Mouse (Mus musculus) right cerebral cortex, postnatal 4 days (tissue): ENCODE results near the gene Ndufaf7.

ENCODE experiments used
- DNase-seq: peaks from one replicate; pipeline ENCODE4 v3.0.0-alpha.2; 2022

Gene Ndufaf7

DNA sequence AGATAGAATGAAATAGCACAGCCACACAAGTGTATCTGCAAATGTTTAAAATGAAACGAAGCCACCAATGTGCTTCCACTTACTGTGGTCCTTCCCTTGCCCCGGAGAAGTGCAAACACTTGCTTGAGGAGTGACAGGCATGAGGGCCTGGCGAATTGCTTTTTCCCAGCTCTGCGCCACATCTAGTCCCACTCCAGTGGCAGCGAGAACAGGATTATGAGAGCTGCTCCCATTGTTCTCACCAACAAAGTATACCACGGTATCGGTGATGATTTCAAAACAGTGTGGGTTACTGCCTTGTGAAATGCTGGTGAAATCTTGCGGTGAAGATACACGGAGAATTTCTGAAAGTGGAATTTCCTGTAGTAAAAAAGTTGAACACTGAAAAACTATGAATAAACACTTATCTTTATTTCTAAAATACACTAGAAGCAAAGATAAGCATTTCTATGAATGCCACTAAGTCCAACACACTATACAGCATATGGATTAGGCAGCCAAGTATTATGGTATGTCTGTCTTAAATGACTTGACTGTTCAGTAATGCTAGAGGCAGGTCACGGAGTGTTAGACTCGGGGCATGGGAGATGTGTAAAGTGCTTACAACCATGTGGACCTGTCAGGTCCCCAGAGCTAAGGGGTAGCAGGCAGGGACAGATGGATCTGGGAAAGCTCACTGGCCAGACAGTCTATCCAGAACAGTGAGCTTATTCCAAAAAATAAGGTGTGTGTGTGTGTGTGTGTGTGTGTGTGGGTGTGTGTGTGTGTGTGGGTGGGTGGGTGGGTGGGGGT lies 29.4 kb downstream of the Ndufaf7 start:
- DNase-seq, result no peak

DNA sequence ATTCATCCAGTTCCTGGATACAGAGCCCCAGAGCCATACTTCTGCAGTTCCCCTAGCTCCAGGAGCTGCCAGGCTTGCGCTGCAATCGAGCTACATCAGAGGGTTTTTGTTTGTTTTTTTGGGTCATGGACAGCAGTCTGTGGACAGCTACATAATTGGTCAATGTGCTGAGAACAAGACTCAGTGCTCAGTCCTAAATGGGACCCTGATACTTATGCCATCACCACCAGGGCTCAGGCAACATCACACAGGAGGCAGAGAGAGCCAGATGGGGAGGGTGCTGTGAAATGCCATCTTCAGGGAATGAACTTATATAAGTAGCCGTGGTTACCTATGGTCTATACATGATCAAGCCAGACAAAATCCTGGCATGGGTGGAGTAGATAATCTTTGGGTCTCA lies 31.6 kb downstream of the Ndufaf7 start:
- no peak for DNase-seq

DNA sequence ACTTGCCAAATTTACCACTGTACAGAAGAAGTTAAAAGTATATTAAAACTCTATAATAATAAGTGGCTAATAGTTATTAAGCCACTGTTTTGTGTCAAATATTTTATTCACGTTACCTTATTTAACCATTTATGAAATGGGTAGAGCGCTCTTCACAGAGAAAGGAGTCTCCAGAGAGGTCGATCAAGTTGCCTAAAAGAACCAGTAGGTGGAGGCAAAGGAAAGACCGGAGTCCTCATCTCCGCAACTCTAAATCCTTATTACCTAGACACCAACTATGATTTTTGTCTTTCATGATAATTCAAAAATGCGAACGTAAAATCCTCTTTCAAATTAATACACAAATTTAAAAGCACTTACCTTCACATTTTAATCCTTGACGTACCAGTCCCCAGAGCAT lies 46.2 kb downstream of the Ndufaf7 start:
- no peak for DNase-seq

DNA sequence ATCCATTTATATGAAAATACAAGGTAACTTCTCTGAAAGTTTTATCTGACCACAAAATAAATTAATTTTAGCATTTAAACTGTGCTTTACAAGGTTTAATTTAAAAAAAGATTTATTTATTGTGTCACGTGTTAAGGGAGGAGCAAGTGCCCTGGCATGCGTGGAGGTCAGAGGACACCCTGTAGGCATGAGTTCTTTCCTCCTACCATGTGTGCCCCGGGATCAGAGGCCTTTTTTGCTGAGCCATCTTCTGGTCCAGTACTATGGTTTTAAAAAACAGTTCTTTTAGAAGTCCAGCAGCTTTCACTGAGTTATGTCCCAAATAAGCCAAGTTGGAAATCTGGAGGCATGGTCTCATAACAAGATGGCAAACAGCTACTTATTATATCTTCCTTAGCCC lies 46.8 kb downstream of the Ndufaf7 start:
- no peak for DNase-seq

DNA sequence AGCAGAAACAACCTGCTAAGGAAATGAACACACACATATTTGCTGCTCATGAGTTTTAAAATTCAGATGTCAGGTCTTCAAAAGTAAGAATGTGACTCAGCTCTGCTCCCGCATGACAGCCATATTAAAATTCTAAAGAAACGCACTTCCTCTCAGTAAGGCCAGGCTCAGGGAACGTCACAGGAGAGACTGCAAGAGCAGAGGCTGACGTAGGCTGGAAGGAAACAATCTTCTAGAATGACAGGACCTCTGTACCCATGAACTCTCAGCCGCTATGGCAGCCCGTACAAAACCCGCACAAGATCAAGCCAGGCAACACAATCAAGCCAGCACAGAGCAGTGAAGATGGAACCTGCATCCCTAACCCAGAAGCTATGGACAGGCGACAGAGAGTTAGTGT lies 52.1 kb downstream of the Ndufaf7 start:
- no peak for DNase-seq

DNA sequence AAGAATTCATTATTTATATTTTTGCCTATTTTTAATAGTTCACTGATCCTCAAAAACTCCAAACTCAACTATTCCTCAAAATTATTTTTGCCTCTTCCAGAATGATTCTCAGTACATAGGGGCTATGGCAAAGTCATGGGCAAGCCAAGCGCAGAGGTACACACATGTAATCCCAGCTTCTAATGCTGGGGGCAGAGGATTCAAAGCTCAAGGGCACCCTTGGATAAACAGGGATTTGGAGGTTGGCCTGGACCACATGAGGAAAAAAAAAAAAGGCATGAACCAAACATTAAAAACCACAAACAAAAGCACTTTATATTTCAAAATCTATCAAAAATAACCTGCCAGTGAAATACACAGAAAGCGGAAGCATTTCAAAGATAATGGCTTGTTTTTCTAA lies 54.6 kb downstream of the Ndufaf7 start:
- DNase-seq, result no peak

DNA sequence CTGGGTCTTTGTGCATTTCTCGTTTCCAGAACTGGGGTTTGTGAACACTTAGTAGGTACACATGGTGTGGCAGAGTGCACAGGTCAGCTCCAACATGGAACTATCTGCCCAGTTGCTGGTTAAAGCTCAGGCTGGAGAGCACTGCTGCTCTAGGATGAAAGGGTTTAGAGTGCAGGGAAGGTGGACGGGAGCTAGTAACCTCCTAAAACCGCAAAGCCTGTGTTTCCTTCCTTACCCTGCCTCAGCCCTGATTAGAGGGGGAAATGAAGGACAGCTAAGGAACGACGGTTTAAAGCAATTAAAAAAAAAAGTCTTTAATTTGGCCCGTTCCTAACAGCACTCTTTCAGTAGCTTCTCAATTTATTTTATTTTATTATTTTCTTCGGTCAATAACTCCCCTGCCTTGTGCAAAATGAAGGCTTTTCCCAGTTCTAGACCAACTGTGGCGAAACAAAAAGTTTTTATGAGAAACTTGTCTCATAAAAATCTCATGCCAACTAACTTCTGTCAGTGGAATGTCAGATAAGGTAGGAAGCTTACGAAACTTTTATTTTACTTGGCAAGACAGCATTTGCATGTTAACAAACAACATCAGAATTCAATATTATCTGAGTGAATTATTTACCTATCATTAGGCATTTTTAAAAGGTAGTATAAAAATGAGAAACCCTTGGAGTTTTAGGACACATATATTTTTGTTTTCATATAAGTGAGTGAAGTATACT lies 55.5 kb downstream of the Ndufaf7 start:
- no peak for DNase-seq

DNA sequence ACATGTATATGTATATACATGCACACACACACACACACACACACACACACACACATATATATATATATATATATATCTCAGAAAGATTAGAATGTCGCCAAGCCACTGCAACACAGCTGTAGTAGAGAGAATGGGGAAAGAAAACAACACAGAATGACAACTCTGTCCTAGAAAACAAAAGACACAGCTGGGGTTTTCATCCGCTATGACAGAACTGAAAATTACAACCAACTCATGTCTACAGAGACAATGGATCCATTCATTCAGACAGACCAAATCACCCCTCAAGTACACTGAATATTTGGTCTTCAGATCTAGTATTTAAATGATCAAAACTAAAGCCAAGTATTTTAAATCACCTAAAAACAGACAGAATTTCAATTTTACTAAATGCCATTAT lies 56.7 kb downstream of the Ndufaf7 start:
- DNase-seq, result no peak

DNA sequence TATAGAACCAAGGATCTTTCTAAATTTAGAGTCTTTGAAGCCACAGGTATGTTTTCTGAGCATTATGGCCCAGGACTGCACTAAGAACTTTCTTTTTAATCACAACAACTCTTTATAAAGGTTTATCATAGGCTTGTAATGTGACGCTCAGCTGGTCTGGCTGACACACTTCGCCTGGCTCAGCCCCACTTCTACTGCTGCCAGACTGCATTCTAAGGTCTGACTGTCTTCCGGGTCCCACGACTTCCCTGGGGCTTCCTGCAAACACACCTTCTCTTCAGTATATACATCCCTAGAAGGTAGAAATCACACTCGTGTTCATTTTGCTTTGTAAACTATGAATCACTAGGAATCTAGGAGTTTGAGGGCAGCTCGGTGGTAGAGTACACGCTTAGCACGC lies 57.4 kb downstream of the Ndufaf7 start:
- DNase-seq, result no peak

DNA sequence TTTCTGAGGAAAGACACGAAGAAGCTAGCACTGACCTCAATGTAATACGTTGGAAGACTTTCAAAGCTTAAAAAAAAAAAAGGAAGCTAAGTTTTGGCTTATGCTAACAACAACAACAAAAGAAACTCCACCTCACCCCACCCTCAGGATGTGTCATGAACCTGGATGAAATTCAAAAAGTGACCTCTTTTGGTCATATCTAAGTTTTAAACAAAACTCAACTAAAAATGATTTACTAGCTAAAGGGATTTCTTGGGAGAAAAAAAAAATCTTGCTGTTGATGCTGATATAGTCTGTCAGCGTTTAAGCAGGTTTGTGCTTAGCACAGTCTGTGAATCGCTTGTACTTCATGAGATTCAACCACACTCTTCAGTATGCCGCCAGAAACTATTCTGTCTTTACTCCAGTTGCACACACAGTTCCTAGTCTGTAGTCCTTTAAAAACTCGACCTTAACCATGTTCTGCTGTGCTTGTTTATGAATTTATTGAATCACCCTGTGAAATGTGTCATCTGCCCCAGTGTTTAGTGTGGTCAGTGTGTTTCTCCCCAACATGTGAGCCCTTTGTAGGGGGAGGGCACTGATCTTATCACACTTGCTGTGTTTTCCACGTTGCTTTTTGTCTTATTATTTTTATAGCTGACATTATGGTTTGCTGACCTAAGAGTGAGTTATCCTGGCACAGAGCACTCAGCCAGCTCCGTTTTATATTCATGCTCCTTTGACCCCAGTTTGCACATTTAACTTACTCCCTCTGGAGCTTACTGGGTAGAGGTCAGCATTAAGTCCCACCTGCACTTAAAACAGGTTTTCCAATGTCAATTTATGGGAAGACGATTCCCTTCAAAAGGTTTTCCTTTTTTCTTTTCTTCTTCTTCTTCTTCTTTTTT lies 58.2 kb downstream of the Ndufaf7 start:
- no peak for DNase-seq
